Mouse (Mus musculus) stomach, embryonic 14.5 days (tissue): ENCODE results near the gene Mthfd2l. TPM values are rescaled to one million over a fixed set of nuclear protein-coding genes. Genes with fewer than 3 reads are reported as not detected.

ENCODE experiments used
- ATAC-seq: fragments of 200-750 bp; cut with Nextera tagmentation; 2 replicates; pipeline ENCODE4 v1.8.0; 2017; ENCODE audit warnings: low read depth, moderate TSS enrichment; ENCODE audit not compliant: insufficient number of reproducible peaks, insufficient read depth, low FRiP score
- H3K27ac ChIP-seq: fragments of 300-500 bp; sonication (generic); 2 replicates; pipeline ENCODE4 v1.5.1; 2014; ENCODE audit warnings: mild to moderate bottlenecking, low read length, moderate library complexity, mixed read lengths
- H3K27me3 ChIP-seq: fragments of 300-500 bp; sonication (generic); 2 replicates; pipeline ENCODE4 v1.6.1; 2014; ENCODE audit warnings: low read length, control low read depth, mixed read lengths; ENCODE audit not compliant: control insufficient read depth, insufficient read depth
- H3K36me3 ChIP-seq: fragments of 300-500 bp; sonication (generic); 2 replicates; pipeline ENCODE4 v1.6.1; 2014; ENCODE audit warnings: mild to moderate bottlenecking, control low read depth, low read length, moderate library complexity, mixed read lengths; ENCODE audit not compliant: control insufficient read depth, insufficient read depth
- H3K4me1 ChIP-seq: fragments of 300-500 bp; sonication (generic); 2 replicates; pipeline ENCODE4 v1.6.1; 2014; ENCODE audit warnings: low read length, control low read depth, mixed read lengths; ENCODE audit not compliant: control insufficient read depth, insufficient read depth
- H3K4me2 ChIP-seq: fragments of 300-500 bp; sonication (generic); replicated peaks from 2 replicates; pipeline ENCODE4 v1.6.1; 2014; ENCODE audit warnings: low read depth, low read length, control low read depth
- H3K4me3 ChIP-seq: fragments of 300-500 bp; sonication (generic); 2 replicates; pipeline ENCODE4 v1.5.1; 2014; ENCODE audit warnings: low read depth, low read length, control low read depth
- H3K9ac ChIP-seq: fragments of 300-500 bp; sonication (generic); replicated peaks from 2 replicates; pipeline ENCODE4 v1.6.1; 2014; ENCODE audit warnings: low read depth, mild to moderate bottlenecking, control low read depth, low read length, moderate library complexity, mixed read lengths
- H3K9me3 ChIP-seq: fragments of 300-500 bp; sonication (generic); 2 replicates; pipeline ENCODE4 v1.6.1; 2016; ENCODE audit warnings: low read depth, low read length, control low read depth; ENCODE audit not compliant: control insufficient read depth
- WGBS: fragments of 180-500 bp; shearing (Covaris S2); extraction: QIAGEN DNeasy Blood & Tissue Kit; methylation state at CpG from one replicate; pipeline ENCODE4 v1.1.7; 2014; 5-methylcytosine and 5-hydroxymethylcytosine counted together
- polyA plus RNA-seq: library from polyadenylated mRNA; unstranded; fragments of >200 nt; fragmentation: Nextera tagmentation; extraction: Ambion mirVana; gene quantifications from 2 replicates; pipeline ENCODE4 v1.2.1, GENCODE M21; 2014

Gene Mthfd2l
- polyA plus RNA-seq, 1 experiment from 2014 or later = 58.9 TPM

GRCm38 (mm10) chr5:91047987-91048386 lies 117.1 kb downstream of the Mthfd2l start:
- no peak overlapping the region for H3K9ac ChIP-seq
- 38% methylated on average over 6 of the region's 6 CpGs for WGBS
- no peak for ATAC-seq
- no peak overlapping the region for H3K27ac ChIP-seq
- H3K36me3 ChIP-seq = no peaks in the 10 kb centered on the region
- H3K9me3 ChIP-seq = no peaks in the 10 kb centered on the region
- H3K4me3 ChIP-seq = no peak overlapping the region
- H3K4me1 ChIP-seq = no peaks in the 10 kb centered on the region
- H3K4me2 ChIP-seq = no peak overlapping the region
- H3K27me3 ChIP-seq = no peaks in the 10 kb centered on the region

GRCm38 (mm10) chr5:91048397-91048796 lies 117.5 kb downstream of the Mthfd2l start:
- H3K27me3 ChIP-seq = no peaks in the 10 kb centered on the region
- WGBS = 67% methylated on average over 8 of the region's 8 CpGs
- H3K4me3 ChIP-seq = no peak overlapping the region
- H3K9me3 ChIP-seq = no peaks in the 10 kb centered on the region
- ATAC-seq = no peak
- no peak overlapping the region for H3K9ac ChIP-seq
- no peaks in the 10 kb centered on the region for H3K4me1 ChIP-seq
- H3K36me3 ChIP-seq = no peaks in the 10 kb centered on the region
- no peak overlapping the region for H3K4me2 ChIP-seq
- H3K27ac ChIP-seq = no peak overlapping the region

Other genes starting within 250 kb of the Mthfd2l start
- 0.20 and 0.53 TPM in 2 replicates for gene Cxcl5, start 171.8 kb upstream of the Mthfd2l start, polyA plus RNA-seq
- gene Ppbp, start 162.6 kb upstream of the Mthfd2l start, polyA plus RNA-seq = 2.5 and 3.1 TPM in 2 replicates
- 60.2 and 63.8 TPM in 2 replicates for gene Pf4, start 158.7 kb upstream of the Mthfd2l start, polyA plus RNA-seq
- gene Cxcl3, start 145.0 kb upstream of the Mthfd2l start, polyA plus RNA-seq = not detected in 2 replicates
- gene Cxcl15, start 136.6 kb upstream of the Mthfd2l start, polyA plus RNA-seq = 3.6 and 5.0 TPM in 2 replicates
- 0.83 and 1.2 TPM in 2 replicates for gene Cxcl1, start 39.9 kb upstream of the Mthfd2l start, polyA plus RNA-seq
- not detected in 2 replicates for gene Cxcl2, start 27.2 kb upstream of the Mthfd2l start, polyA plus RNA-seq
- gene Epgn, start 96.3 kb downstream of the Mthfd2l start, polyA plus RNA-seq = 0.43 TPM in 1 of 2 replicates, not detected in the other
- 0.15 and 0.17 TPM in 2 replicates for gene Ereg, start 143.5 kb downstream of the Mthfd2l start, polyA plus RNA-seq
- 0.88 and 1.7 TPM in 2 replicates for gene Areg, start 208.5 kb downstream of the Mthfd2l start, polyA plus RNA-seq